Mouse (Mus musculus): ENCODE measurements around the gene Synrg. TPM values are rescaled to one million over a fixed set of nuclear protein-coding genes. Genes with fewer than 3 reads are reported as not detected.

Gene Synrg
- polyA plus RNA-seq, 1 experiment = 26.6 TPM

DNA sequence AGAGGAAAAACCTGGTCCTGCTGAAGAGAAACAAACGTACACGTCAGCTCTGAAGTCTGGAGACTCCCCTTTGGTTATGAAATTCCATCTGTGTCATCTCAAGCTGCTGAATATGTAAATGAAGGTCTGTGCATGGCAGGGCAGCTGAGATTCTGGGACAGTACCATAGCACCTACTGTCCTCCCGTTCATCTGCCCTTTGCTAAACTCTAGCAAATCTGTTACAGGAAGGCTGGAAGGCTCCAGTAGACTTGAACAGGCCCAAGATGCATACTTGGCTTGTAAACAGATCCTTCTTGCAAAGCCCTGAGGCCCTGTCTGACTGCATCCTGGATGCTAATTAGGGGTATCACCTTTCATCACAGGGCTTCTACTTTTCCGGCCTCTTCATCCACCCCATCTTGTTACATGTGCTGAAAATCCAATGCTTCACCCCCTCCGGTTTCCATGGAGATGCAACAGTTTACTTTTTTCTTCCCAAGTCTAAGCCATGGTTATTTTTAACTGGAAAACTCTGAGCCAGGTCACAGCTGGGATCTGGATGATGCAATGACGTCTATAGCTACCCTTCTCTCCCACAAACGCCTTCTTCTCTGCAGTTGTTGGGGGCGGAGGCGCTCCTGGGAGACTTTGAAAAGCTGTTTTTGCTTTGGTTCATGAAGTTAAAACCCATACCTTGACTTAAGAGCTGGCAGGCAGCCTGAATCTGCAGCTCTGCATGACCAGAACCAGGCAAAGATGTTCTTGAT, 108.8 kb downstream of the Synrg start:
- Histone ChIP-seq H3K27me3 (ENCODE audit: control insufficient read depth, insufficient read depth, low read length) (no peaks in the 10 kb centered on the region), H3K4me3 (replicated peaks; ENCODE audit: insufficient read depth, low read depth, low read length) (no peak overlapping the region), H3K27ac (ENCODE audit: insufficient read depth, low read length) (no peak overlapping the region), H3K4me1 (ENCODE audit: control insufficient read depth, insufficient read depth, low read length) (no peaks in the 10 kb centered on the region)
- 43% methylated on average over 9 of the region's 9 CpGs for WGBS
- TF ChIP-seq CTCF (IDR thresholded peaks at IDR 0.05; ENCODE audit: borderline replicate concordance, insufficient read depth, low read depth, low read length) = no peak
- TF ChIP-seq POLR2A (IDR thresholded peaks at IDR 0.05; ENCODE audit: borderline replicate concordance, insufficient read depth, low read length) = no peak
- DNase-seq = no peak

DNA sequence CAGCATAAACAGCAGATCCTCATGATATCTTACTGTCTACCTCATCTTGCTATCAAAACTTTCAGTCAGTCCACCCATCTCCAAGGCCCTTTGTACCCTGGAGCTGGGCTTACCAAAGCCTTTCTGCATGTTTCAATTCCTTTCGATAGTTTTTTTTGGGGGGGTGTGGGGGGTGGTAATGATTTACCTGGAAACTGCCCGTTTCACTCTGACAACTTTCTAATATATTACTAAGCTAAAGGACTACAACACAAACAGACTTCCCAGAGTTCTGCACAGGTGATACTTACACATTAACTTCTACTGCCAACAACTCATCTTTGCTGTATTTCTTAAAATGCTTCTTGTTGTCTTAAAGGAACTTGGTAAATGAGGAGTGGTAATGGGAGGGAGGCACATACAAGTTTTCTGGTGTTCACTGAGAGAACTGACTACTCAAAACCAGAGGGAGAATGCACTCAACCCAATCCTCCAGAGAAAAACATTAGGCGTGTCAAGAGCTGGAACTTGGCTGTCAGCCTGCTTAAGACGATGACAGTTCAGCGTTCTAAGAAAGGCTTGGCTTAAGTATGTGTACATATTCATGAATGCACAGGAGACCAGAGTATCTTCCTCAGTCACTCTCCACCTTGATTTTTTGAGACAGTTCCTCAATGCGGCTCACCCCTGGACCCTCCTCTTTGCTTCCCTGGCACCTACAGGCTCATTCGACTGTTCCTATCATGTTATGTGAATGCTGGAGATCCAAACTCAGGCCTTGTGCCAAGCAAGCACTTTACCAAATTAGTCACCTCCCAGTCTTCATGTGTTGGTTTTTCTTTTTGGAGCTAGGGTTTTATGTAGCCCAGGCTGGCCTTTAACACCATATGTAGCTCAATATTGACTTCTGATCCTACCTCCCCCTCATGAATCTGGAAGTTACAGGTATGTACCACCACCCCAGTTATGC, 109.9 kb downstream of the Synrg start:
- H3K27ac ChIP-seq (ENCODE audit: insufficient read depth, low read length) = no peak overlapping the region
- 48% methylated on average over 7 of the region's 7 CpGs for WGBS
- no peaks in the 10 kb centered on the region for H3K4me1 ChIP-seq (ENCODE audit: control insufficient read depth, insufficient read depth, low read length)
- no peak overlapping the region for H3K4me3 ChIP-seq (replicated peaks; ENCODE audit: insufficient read depth, low read depth, low read length)
- no peak for DNase-seq
- TF ChIP-seq CTCF (IDR thresholded peaks at IDR 0.05; ENCODE audit: borderline replicate concordance, insufficient read depth, low read depth, low read length) = no peak
- no peak for TF ChIP-seq POLR2A (IDR thresholded peaks at IDR 0.05; ENCODE audit: borderline replicate concordance, insufficient read depth, low read length)
- H3K27me3 ChIP-seq (ENCODE audit: control insufficient read depth, insufficient read depth, low read length) = no peaks in the 10 kb centered on the region

DNA sequence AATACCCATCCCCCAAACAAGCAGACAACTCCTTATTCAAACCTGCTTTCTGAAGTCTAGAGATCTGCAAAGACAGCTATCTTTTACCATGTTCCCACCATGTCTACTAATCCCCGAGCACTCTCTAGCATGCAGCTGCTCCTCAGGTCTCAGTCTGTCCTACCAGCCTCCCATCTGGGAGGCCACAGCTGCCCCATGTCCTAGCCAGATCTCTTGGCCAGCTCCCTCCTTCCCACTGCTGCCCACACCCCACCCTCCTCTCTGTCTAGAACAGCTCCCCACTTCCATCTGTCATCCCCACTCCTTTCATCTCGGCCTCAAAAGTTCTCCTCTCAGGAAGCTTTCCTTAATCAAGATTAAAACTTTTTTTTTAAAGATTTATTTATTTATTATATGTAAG, 112.8 kb downstream of the Synrg start:
- no peak overlapping the region for H3K27ac ChIP-seq (ENCODE audit: insufficient read depth, low read length)
- 64% methylated on average over 2 of the region's 2 CpGs for WGBS
- H3K4me3 ChIP-seq (replicated peaks; ENCODE audit: insufficient read depth, low read depth, low read length) = no peak overlapping the region
- H3K27me3 ChIP-seq (ENCODE audit: control insufficient read depth, insufficient read depth, low read length) = no peaks in the 10 kb centered on the region
- TF ChIP-seq POLR2A (IDR thresholded peaks at IDR 0.05; ENCODE audit: borderline replicate concordance, insufficient read depth, low read length) (no peak), CTCF (IDR thresholded peaks at IDR 0.05; ENCODE audit: borderline replicate concordance, insufficient read depth, low read depth, low read length) (no peak)
- DNase-seq = no peak
- H3K4me1 ChIP-seq (ENCODE audit: control insufficient read depth, insufficient read depth, low read length) = no peaks in the 10 kb centered on the region

DNA sequence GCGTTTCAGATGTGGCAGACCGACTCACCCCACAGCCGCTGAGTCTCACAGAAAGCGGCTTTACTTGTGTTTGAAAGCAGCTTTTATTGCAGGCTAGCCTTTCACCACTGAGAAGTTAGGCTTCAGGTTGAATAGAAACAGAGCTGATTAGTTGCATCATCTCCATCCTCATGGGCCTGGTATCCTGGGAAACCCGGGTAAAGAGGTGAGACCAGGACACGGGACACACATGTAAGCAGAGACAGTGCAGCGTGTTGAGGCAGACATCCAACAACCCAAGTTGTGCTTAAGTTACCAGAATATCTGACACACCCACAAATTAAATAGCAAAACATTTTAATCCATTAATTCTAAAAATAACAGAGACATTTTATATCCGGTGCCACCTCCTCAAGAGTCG, 114.4 kb downstream of the Synrg start:
- no peak overlapping the region for H3K4me3 ChIP-seq (replicated peaks; ENCODE audit: insufficient read depth, low read depth, low read length)
- TF ChIP-seq POLR2A (IDR thresholded peaks at IDR 0.05; ENCODE audit: borderline replicate concordance, insufficient read depth, low read length) (no peak), CTCF (IDR thresholded peaks at IDR 0.05; ENCODE audit: borderline replicate concordance, insufficient read depth, low read depth, low read length) (no peak)
- H3K27me3 ChIP-seq (ENCODE audit: control insufficient read depth, insufficient read depth, low read length) = no peaks in the 10 kb centered on the region
- DNase-seq = no peak
- H3K4me1 ChIP-seq (ENCODE audit: control insufficient read depth, insufficient read depth, low read length) = no peaks in the 10 kb centered on the region
- no peak overlapping the region for H3K27ac ChIP-seq (ENCODE audit: insufficient read depth, low read length)
- WGBS = 84% methylated on average over 9 of the region's 9 CpGs

DNA sequence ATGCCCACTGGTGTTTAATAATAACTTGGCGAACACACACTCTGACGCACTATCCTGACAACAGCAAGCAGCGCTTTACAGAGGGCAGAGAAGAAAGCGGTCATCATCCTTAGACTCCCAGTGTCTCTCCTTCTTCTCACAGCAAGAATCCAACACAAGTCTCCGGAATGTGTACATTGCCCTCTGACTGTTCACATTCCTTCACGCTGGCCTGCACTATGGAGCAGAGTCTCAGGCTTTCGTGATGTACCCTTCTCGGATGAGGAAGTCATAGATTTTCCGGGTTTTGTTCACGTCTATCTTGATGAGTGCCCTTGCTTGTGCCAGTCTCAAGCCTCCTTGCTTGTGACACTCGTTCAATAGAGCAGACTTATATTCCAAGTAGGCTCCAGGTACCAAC, 115.1 kb downstream of the Synrg start:
- no peak for DNase-seq
- 90% methylated on average over 11 of the region's 11 CpGs for WGBS
- no peak overlapping the region for H3K27ac ChIP-seq (ENCODE audit: insufficient read depth, low read length)

DNA sequence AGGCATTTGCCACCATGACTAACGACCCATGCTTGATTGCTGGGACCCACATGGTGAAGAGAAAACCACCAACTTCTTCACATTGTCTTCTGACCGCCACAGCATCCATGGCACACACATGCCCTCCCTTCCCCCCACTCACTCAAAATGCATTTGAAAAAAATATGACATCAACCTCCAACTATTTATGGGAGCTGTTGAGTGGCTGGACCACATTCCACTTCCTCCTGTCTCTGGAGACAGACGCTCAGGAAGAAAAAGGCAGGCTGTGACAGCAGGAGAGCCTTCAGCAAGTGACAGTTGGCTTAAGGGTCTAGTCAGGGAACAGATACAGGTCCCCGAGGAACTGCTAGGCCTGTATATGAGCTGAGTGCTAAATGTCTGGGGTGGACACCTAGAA, 115.7 kb downstream of the Synrg start:
- DNase-seq = no peak
- no peaks in the 10 kb centered on the region for H3K4me1 ChIP-seq (ENCODE audit: control insufficient read depth, insufficient read depth, low read length)
- WGBS = 66% methylated on average over 4 of the region's 4 CpGs
- no peaks in the 10 kb centered on the region for H3K27me3 ChIP-seq (ENCODE audit: control insufficient read depth, insufficient read depth, low read length)
- H3K27ac ChIP-seq (ENCODE audit: insufficient read depth, low read length) = no peak overlapping the region
- H3K4me3 ChIP-seq (replicated peaks; ENCODE audit: insufficient read depth, low read depth, low read length) = no peak overlapping the region
- TF ChIP-seq CTCF (IDR thresholded peaks at IDR 0.05; ENCODE audit: borderline replicate concordance, insufficient read depth, low read depth, low read length) (no peak), POLR2A (IDR thresholded peaks at IDR 0.05; ENCODE audit: borderline replicate concordance, insufficient read depth, low read length) (no peak)

More for the DNA sequence above, 115.1 kb downstream of the Synrg start:
- H3K27me3 ChIP-seq (ENCODE audit: control insufficient read depth, insufficient read depth, low read length) = no peaks in the 10 kb centered on the region
- H3K4me3 ChIP-seq (replicated peaks; ENCODE audit: insufficient read depth, low read depth, low read length) = no peak overlapping the region
- H3K4me1 ChIP-seq (ENCODE audit: control insufficient read depth, insufficient read depth, low read length) = no peaks in the 10 kb centered on the region
- no peak for TF ChIP-seq CTCF (IDR thresholded peaks at IDR 0.05; ENCODE audit: borderline replicate concordance, insufficient read depth, low read depth, low read length)

DNA sequence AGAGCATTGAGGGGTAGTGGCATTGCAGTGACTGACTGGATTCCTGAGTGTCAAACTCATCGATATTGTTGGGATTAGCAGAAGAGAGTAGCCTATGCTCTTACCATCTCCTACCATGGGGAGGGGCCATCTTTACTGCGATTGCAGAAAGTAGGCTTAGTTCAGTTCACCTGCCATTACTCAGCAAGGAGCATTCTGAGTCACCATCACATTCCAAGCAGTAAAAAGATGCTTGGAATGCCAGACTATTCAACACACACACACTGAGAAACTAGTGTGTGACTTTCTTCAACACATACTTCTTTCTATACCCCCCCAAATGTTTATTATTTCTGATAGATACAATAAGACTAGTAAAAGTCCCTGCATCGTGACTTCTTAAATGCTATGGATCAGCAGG, 116.1 kb downstream of the Synrg start:
- WGBS = 90% methylated on average over 3 of the region's 3 CpGs
- DNase-seq = no peak
- TF ChIP-seq CTCF (IDR thresholded peaks at IDR 0.05; ENCODE audit: borderline replicate concordance, insufficient read depth, low read depth, low read length) = no peak
- TF ChIP-seq POLR2A (IDR thresholded peaks at IDR 0.05; ENCODE audit: borderline replicate concordance, insufficient read depth, low read length) = no peak
- Histone ChIP-seq H3K27me3 (ENCODE audit: control insufficient read depth, insufficient read depth, low read length) (no peaks in the 10 kb centered on the region), H3K27ac (ENCODE audit: insufficient read depth, low read length) (no peak overlapping the region), H3K4me1 (ENCODE audit: control insufficient read depth, insufficient read depth, low read length) (no peaks in the 10 kb centered on the region), H3K4me3 (replicated peaks; ENCODE audit: insufficient read depth, low read depth, low read length) (no peak overlapping the region)

Data from cerebellum, adult 2 months (tissue).